Mouse (Mus musculus): ENCODE data around the gene Gnb3. TPM values are rescaled to one million over a fixed set of nuclear protein-coding genes. Genes with fewer than 3 reads are reported as not detected.

The Gnb3 gene
- polyA plus RNA-seq, 1 experiment from 2014 or later: 0.29 TPM

GRCm38 (mm10) chr6:124829799-124830700, 10.0 kb downstream of the Gnb3 start:
- Histone ChIP-seq H3K36me3 (replicated peaks) (peaks cover 57% of the 10 kb centered on the region), H3K27ac (replicated peaks) (peak overlapping the region; percentile 94), H3K27me3 (no peaks in the 10 kb centered on the region), H3K9ac (peak overlapping the region; percentile 95), H3K4me2 (peak overlapping the region; percentile 68), H3K9me3 (replicated peaks) (no peaks in the 10 kb centered on the region), H3K4me1 (replicated peaks) (peaks cover 49% of the 10 kb centered on the region), H3K4me3 (replicated peaks) (peak overlapping the region; percentile 83)
- ATAC-seq (ENCODE audit: insufficient read depth): peak; percentile 77
- WGBS (ENCODE audit: insufficient replicate concordance): under 1% methylated on average over 38 of the region's 38 CpGs

- peak within 1 kb of the TSS; percentile 83 for H3K4me3 ChIP-seq (replicated peaks)
- H3K27ac ChIP-seq (replicated peaks): peak within 1 kb of the TSS; percentile 94
- no peaks in the 10 kb centered on the region for H3K9me3 ChIP-seq (replicated peaks)
- peak within 1 kb of the TSS; percentile 92 for H3K4me2 ChIP-seq
- peaks cover 49% of the 10 kb centered on the region for H3K4me1 ChIP-seq (replicated peaks)
- under 1% methylated on average over 55 of the region's 55 CpGs for WGBS (ENCODE audit: insufficient replicate concordance)
- H3K27me3 ChIP-seq: no peaks in the 10 kb centered on the region
- peak; percentile 87 for ATAC-seq (ENCODE audit: insufficient read depth)
- H3K9ac ChIP-seq: peak within 1 kb of the TSS; percentile 95
- H3K36me3 ChIP-seq (replicated peaks): peaks cover 57% of the 10 kb centered on the region
Measured at GRCm38 (mm10) chr6:124828868-124829798, 10.9 kb downstream of the Gnb3 start, which contains the start of the genes Usp5 and Cdca3. TSS of gene Usp5 (minus strand) at chr6:124829484. TSS of gene Cdca3 (plus strand) at chr6:124829547.

GRCm38 (mm10) chr6:124828101-124828592, 11.9 kb downstream of the Gnb3 start:
- peak overlapping the region; percentile 53 for H3K9ac ChIP-seq
- peaks cover 57% of the 10 kb centered on the region for H3K36me3 ChIP-seq (replicated peaks)
- H3K4me2 ChIP-seq: peak overlapping the region; percentile 92
- H3K27me3 ChIP-seq: no peaks in the 10 kb centered on the region
- no peak for ATAC-seq (ENCODE audit: insufficient read depth)
- peak overlapping the region; percentile 60 for H3K27ac ChIP-seq (replicated peaks)
- 20% methylated on average over 10 of the region's 10 CpGs for WGBS (ENCODE audit: insufficient replicate concordance)
- H3K4me1 ChIP-seq (replicated peaks): peaks cover 49% of the 10 kb centered on the region
- H3K9me3 ChIP-seq (replicated peaks): no peaks in the 10 kb centered on the region
- peak overlapping the region; percentile 83 for H3K4me3 ChIP-seq (replicated peaks)

GRCm38 (mm10) chr6:124822049-124822448, 18.0 kb downstream of the Gnb3 start:
- ATAC-seq (ENCODE audit: insufficient read depth): no peak
- no peaks in the 10 kb centered on the region for H3K9me3 ChIP-seq (replicated peaks)
- no peak overlapping the region for H3K4me3 ChIP-seq (replicated peaks)
- peaks cover 93% of the 10 kb centered on the region for H3K36me3 ChIP-seq (replicated peaks)
- H3K27ac ChIP-seq (replicated peaks): no peak overlapping the region
- peaks cover 9% of the 10 kb centered on the region for H3K4me1 ChIP-seq (replicated peaks)
- H3K27me3 ChIP-seq: no peaks in the 10 kb centered on the region
- WGBS (ENCODE audit: insufficient replicate concordance): 89% methylated on average over 4 of the region's 4 CpGs
- no peak overlapping the region for H3K4me2 ChIP-seq
- no peak overlapping the region for H3K9ac ChIP-seq

- Histone ChIP-seq H3K4me3 (replicated peaks) (no peak overlapping the region), H3K9ac (no peak overlapping the region), H3K36me3 (replicated peaks) (peaks cover 100% of the 10 kb centered on the region), H3K27ac (replicated peaks) (no peak overlapping the region), H3K9me3 (replicated peaks) (no peaks in the 10 kb centered on the region), H3K4me1 (replicated peaks) (0 out of 2 replicates have a peak, but pooled peaks cover under 1% of the 10 kb centered on the region), H3K27me3 (no peaks in the 10 kb centered on the region), H3K4me2 (no peak overlapping the region)
- 76% methylated on average over 5 of the region's 5 CpGs for WGBS (ENCODE audit: insufficient replicate concordance)
- ATAC-seq (ENCODE audit: insufficient read depth): no peak
Measured at GRCm38 (mm10) chr6:124820891-124821290, 19.2 kb downstream of the Gnb3 start.

- Histone ChIP-seq H3K4me3 (replicated peaks) (no peak overlapping the region), H3K9me3 (replicated peaks) (no peaks in the 10 kb centered on the region), H3K27me3 (no peaks in the 10 kb centered on the region), H3K27ac (replicated peaks) (peak overlapping the region; percentile 38; the same call in 1 of the 2 replicates), H3K4me2 (no peak overlapping the region), H3K9ac (no peak overlapping the region), H3K4me1 (replicated peaks) (peaks cover 25% of the 10 kb centered on the region), H3K36me3 (replicated peaks) (peaks cover 77% of the 10 kb centered on the region)
- no peak for ATAC-seq (ENCODE audit: insufficient read depth)
- 65% methylated on average over 8 of the region's 8 CpGs for WGBS (ENCODE audit: insufficient replicate concordance)
Measured at GRCm38 (mm10) chr6:124817971-124818370, 22.1 kb downstream of the Gnb3 start.

- Histone ChIP-seq H3K27me3 (no peaks in the 10 kb centered on the region), H3K9me3 (replicated peaks) (no peaks in the 10 kb centered on the region), H3K4me3 (replicated peaks) (no peak overlapping the region), H3K36me3 (replicated peaks) (peaks cover 76% of the 10 kb centered on the region), H3K9ac (no peak overlapping the region), H3K27ac (replicated peaks) (no peak overlapping the region), H3K4me2 (no peak overlapping the region), H3K4me1 (replicated peaks) (peaks cover 29% of the 10 kb centered on the region)
- ATAC-seq (ENCODE audit: insufficient read depth): no peak
- WGBS (ENCODE audit: insufficient replicate concordance): 81% methylated on average over 8 of the region's 8 CpGs
Measured at GRCm38 (mm10) chr6:124817563-124817962, 22.5 kb downstream of the Gnb3 start.

- WGBS (ENCODE audit: insufficient replicate concordance): 82% methylated on average over 11 of the region's 11 CpGs
- peaks cover 76% of the 10 kb centered on the region for H3K36me3 ChIP-seq (replicated peaks)
- no peaks in the 10 kb centered on the region for H3K27me3 ChIP-seq
- no peak overlapping the region for H3K4me3 ChIP-seq (replicated peaks)
- H3K9ac ChIP-seq: no peak overlapping the region
- H3K27ac ChIP-seq (replicated peaks): no peak overlapping the region
- no peak for ATAC-seq (ENCODE audit: insufficient read depth)
- peaks cover 34% of the 10 kb centered on the region for H3K4me1 ChIP-seq (replicated peaks)
- no peak overlapping the region for H3K4me2 ChIP-seq
- H3K9me3 ChIP-seq (replicated peaks): no peaks in the 10 kb centered on the region
Measured at GRCm38 (mm10) chr6:124817125-124817524, 22.9 kb downstream of the Gnb3 start.

- Histone ChIP-seq H3K9me3 (replicated peaks) (no peaks in the 10 kb centered on the region), H3K36me3 (replicated peaks) (peaks cover 76% of the 10 kb centered on the region), H3K9ac (no peak overlapping the region), H3K4me3 (replicated peaks) (no peak overlapping the region), H3K4me2 (no peak overlapping the region), H3K4me1 (replicated peaks) (peaks cover 39% of the 10 kb centered on the region), H3K27me3 (no peaks in the 10 kb centered on the region), H3K27ac (replicated peaks) (no peak overlapping the region)
- 86% methylated on average over 4 of the region's 4 CpGs for WGBS (ENCODE audit: insufficient replicate concordance)
- no peak for ATAC-seq (ENCODE audit: insufficient read depth)
Measured at GRCm38 (mm10) chr6:124816611-124817010, 23.5 kb downstream of the Gnb3 start.

- 64% methylated on average over 9 of the region's 9 CpGs for WGBS (ENCODE audit: insufficient replicate concordance)
- no peak overlapping the region; the same call in 1 of the 2 replicates for H3K4me3 ChIP-seq (replicated peaks)
Measured at GRCm38 (mm10) chr6:124814858-124815774, 25.0 kb downstream of the Gnb3 start.

More at GRCm38 (mm10) chr6:124814858-124815774, 25.0 kb downstream of the Gnb3 start:
- no peak for ATAC-seq (ENCODE audit: insufficient read depth)
- Histone ChIP-seq H3K9ac (no peak overlapping the region), H3K4me1 (replicated peaks) (peaks cover 49% of the 10 kb centered on the region), H3K27me3 (no peaks in the 10 kb centered on the region), H3K9me3 (replicated peaks) (no peaks in the 10 kb centered on the region), H3K27ac (replicated peaks) (no peak overlapping the region), H3K4me2 (peak overlapping the region; percentile 88), H3K36me3 (replicated peaks) (peaks cover 75% of the 10 kb centered on the region)

Data from liver, embryonic 15.5 days (tissue).